Mouse (Mus musculus) left cerebral cortex, postnatal 10 days (tissue): ENCODE measurements around the gene Hist1h3d. TPM values are rescaled to one million over a fixed set of nuclear protein-coding genes. Genes with fewer than 3 reads are reported as not detected.
A peak's percentile ranks its signal among the peaks of the same experiment; 100 is the strongest.
"Not testable (repeated sequence)": the region's sequence is repeated elsewhere in the genome, so short reads cannot be mapped to it uniquely, and the experiment has no call there.

Experiments
- DNase-seq, 2 experiments: peaks; one replicate each; pipeline ENCODE4 v3.0.0; 2021 to 2022; ENCODE audit warnings: low spot score in 2 of 2, mixed read lengths in 1 of 2; ENCODE audit errors: extremely low spot score in 1 of 2
- intact Hi-C: fragments of 180-260 bp; cut with DNase I; formaldehyde crosslinking; loops from one replicate; pipeline ENCODE4 v1.15.1; 2025
- total RNA-seq, 2 experiments: library from RNA; stranded (reverse); gene quantifications; 2 replicates each; pipeline ENCODE4 v1.2.3; 2021

Gene Hist1h3d
- total RNA-seq, 2 experiments from 2014 or later = 8.4 to 9.1 TPM

- intact Hi-C loops, DNase-seq: not testable (repeated sequence)
Measured at GRCm38 (mm10) chr13:23539821-23540220, 35.7 kb upstream of the Hist1h3d start.

DNA sequence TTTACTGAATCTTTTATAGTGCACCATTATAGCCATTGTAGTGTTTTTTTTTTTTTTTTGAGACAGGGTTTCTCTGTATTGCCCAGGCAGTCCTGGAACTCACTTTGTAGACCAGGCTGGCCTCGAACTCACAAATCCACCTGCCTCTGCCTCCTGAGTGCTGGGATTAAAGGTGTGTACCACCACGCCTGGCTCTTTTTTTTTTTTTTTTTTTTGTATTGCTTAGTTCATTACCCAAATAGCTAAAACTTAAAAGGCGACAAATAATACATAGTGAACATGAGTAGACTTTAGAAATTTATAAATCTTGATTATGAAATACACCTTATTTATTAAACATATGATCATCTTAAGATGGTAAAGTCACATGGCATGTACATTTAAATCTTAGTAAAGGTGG, 34.1 kb upstream of the Hist1h3d start:
- intact Hi-C loops = no loop called here
- no peak for DNase-seq

DNA sequence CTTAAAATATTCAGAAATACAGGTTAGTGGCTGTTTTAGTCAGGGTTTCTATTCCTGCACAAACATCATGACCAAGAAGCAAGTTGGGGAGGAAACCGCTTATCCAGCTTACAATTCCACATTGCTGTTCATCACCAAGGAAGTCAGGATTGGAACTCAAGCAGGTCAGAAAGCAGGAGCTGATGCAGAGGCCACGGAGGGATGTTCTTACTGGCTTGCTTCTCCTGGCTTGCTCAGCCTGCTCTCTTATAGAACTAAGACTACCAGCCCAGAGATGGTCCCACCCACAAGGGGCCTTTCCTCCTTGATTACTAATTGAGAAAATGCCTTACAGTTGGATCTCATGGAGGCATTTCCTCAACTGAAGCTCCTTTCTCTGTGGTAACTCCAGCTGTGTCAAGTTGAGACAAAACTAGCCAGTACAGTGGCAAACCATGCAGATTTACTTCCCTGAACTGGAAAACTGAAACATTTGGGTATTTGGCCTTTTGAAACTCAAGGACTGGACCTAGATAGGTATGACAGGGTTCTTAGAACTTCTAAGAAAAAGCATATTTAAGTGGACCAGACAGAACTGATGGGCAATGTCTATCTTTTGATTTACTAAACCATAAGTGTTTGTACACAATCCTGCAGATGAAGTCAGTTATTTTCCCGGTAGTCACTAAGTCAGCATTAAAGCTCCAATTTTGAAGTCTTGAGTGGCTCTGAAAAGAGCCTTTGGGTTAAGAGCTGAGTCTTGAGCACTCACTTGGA, 33.2 kb upstream of the Hist1h3d start:
- DNase-seq, intact Hi-C loops: not testable (repeated sequence)

DNA sequence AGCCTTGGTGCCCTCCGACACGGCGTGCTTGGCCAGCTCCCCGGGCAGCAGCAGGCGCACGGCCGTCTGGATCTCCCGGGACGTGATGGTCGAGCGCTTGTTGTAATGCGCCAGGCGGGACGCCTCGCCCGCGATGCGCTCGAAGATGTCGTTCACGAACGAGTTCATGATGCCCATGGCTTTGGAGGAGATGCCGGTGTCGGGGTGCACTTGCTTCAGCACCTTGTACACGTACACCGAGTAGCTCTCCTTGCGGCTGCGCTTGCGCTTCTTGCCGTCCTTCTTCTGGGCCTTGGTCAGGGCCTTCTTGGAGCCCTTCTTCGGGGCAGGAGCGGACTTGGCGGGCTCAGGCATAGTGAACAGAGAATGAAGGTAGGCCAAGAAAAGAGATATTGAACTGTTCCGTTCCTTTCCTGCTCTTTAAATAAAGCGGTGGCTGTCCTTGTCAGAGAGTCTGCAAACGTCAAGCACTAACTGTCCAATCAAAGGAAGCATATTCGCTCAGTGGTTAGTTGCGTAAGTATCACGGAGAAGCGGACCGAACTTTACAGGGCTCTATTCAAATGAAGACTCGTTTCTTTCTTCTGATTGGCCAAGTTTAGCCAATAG, 32.5 kb upstream of the Hist1h3d start, which contains the start of gene Hist1h2bh:
Gene Hist1h2bh, minus strand, starts transcription at position 394 of the 609 bp plus-strand sequence.
- intact Hi-C loops = not testable (repeated sequence)
- DNase-seq = peak; percentile 17 to 87

DNA sequence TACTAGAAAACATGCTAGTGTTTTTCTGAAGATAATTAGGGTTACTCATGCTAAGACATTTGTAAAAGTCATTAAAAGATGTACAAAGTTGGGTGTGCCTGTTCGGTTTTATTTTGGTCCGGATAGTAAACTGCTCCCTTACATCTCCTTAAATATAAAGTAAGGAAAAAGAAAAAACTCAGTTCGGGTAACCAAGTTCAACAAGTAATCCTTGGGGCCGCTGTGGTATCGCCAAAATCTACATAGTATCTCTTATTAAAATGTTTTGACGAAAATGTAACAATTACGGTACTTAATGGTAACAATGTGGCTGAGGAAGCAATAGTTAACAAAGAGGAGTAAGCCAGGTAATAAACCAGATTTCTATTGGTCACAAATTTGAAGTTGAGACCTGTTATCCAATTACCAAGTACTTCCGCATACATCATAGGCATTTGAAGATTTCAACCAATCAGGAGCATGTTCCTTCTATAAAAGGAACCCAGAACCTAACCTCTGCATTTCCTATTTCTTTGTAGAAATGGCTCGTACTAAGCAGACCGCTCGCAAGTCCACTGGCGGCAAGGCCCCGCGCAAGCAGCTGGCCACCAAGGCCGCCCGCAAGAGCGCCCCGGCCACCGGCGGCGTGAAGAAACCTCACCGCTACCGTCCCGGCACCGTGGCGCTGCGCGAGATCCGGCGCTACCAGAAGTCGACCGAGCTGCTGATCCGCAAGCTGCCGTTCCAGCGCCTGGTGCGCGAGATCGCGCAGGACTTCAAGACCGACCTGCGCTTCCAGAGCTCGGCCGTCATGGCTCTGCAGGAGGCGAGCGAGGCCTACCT, 31.4 kb upstream of the Hist1h3d start, which contains the start of gene Hist1h3f:
Gene Hist1h3f, plus strand, starts transcription at position 88 of the 822 bp plus-strand sequence.
- intact Hi-C loops = no loop called here
- peak; percentile 54 to 92 for DNase-seq

GRCm38 (mm10) chr13:23544787-23545120, 30.8 kb upstream of the Hist1h3d start:
- not testable (repeated sequence) for DNase-seq

GRCm38 (mm10) chr13:23546694-23547093, 28.9 kb upstream of the Hist1h3d start:
- intact Hi-C loops = no loop called here
- DNase-seq = no peak

More at GRCm38 (mm10) chr13:23544787-23545120, 30.8 kb upstream of the Hist1h3d start:
- intact Hi-C loops = not testable (repeated sequence)

DNA sequence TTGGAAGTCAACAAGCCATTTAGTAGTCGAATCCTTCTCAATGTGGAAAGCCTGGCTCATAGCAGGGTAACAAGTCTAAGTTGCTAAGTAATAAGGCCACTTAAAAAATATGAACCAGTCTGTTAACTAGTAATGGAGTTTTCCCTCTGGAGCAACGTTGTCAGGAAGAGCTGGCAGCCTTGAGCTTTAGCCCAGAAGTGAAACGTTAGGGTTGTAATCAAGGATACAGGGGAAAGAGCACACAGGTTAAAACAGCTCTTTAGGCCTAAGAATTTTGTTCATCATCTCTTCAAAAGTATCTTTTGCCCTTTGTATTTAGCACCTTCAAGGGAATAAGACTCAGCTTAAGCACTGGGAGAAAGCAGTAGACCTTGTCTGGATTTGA, 24.8 kb upstream of the Hist1h3d start:
- DNase-seq = no peak

DNA sequence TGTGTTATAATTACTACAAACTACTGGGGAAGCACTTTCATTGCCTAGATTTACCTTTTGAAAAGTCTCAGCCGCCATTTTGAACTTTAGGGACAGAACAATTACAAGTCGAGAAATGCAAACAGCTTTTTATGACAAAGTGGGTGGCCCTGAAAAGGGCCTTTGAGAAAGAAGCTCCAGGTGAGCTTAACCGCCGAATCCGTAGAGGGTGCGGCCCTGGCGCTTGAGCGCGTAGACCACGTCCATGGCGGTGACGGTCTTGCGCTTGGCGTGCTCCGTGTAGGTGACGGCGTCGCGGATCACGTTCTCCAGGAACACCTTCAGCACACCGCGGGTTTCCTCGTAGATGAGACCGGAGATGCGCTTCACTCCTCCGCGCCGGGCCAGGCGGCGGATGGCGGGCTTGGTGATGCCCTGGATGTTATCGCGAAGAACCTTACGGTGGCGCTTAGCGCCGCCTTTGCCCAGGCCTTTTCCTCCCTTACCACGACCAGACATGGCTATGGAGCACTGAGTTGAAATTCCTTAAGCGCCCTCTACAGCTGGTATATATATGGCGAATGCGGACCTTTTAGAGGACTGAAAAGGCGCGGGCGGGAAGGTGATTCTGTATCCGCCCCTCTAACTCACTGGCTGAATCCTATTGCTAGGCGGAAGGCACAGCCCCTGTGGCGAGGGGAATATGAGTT, 24.3 kb upstream of the Hist1h3d start, which contains the start of gene Hist1h4f:
Gene Hist1h4f, minus strand, starts transcription at position 503 of the 689 bp plus-strand sequence.
- DNase-seq = peak; percentile 90
- intact Hi-C loops = loop anchor here (10.0 kb wide), 1 partner anchor 204 kb away; the partner anchor contains the start of genes Hist1h2ab, Hist1h3b and Hist1h4b

More for the DNA sequence above, 24.8 kb upstream of the Hist1h3d start:
- intact Hi-C loops = loop anchor here (10.0 kb wide), 1 partner anchor 204 kb away; the partner anchor contains the start of genes Hist1h2ab, Hist1h3b and Hist1h4b

DNA sequence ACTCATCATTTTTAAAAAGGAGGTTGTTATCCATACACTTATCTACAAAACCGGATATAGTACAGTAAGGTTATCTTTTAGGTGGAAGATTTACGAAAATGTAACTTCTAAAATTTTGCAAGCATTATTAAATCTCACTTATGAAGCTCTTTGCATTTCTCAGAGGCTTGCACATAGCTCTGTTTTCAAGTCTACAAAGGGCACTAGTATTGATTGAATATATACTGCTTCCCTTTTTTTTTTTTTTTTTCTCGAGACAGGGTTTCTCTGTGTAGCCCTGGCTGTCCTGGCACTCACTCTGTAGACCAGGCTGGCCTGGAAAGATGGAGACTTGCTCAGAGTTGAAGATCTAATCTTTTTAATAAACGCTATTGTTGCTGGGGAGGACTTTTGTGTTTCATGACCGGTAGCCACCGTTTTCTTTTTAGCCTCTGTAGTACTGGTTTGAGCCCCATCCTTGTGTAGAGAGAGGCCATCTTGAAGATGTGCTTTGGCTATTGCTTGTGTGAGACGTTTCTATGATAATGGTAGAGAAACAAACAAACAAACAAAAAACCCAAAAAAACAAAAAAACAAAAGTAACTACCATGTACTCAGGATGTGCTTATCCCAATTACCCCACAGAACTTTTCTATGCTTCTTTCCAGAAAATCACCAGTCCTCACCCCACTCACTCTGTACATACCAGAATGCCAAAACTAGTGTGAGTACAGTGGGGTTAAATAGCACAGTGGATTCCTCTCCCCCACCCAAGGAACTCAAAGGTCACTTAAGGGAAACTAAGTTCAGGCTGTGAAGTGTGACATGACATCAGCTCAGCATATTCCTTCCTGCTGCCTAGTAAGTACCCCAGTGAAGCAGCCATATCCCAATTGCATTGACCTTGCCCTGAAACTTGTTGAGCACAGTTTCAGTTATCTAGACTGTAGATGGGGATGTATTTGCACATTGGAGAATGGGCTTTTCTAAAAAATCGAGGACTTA, 23.3 kb upstream of the Hist1h3d start:
- DNase-seq = no peak
- intact Hi-C loops = loop anchor here (10.0 kb wide), 1 partner anchor 203 kb away; the partner anchor contains the start of genes Hist1h2ab, Hist1h3b and Hist1h4b

- DNase-seq = no peak
- intact Hi-C loops = loop anchor here (10.0 kb wide), 1 partner anchor 202 kb away; the partner anchor contains the start of genes Hist1h2ab, Hist1h3b and Hist1h4b
Measured at GRCm38 (mm10) chr13:23552962-23553361, 22.6 kb upstream of the Hist1h3d start, which contains the start of gene Hist1h1d. Gene Hist1h1d, plus strand, starts transcription at chr13:23553262.

- DNase-seq = no peak
- intact Hi-C loops = loop anchor here (10.0 kb wide), 1 partner anchor 200 kb away; the partner anchor contains the start of genes Hist1h2ab, Hist1h3b and Hist1h4b
Measured at GRCm38 (mm10) chr13:23554393-23554792, 21.2 kb upstream of the Hist1h3d start.

- intact Hi-C loops = loop anchor here (10.0 kb wide), 1 partner anchor 200 kb away; the partner anchor contains the start of genes Hist1h2ab, Hist1h3b and Hist1h4b
- DNase-seq = peak; percentile 77 to 80
Measured at GRCm38 (mm10) chr13:23554925-23555838, 20.4 kb upstream of the Hist1h3d start.

- DNase-seq = peak; percentile 61 to 90
- intact Hi-C loops = loop anchor here (10.0 kb wide), 1 partner anchor 199 kb away; the partner anchor contains the start of genes Hist1h2ab, Hist1h3b and Hist1h4b
Measured at GRCm38 (mm10) chr13:23555839-23556416, 19.6 kb upstream of the Hist1h3d start.

GRCm38 (mm10) chr13:23556906-23557305, 18.7 kb upstream of the Hist1h3d start:
- intact Hi-C loops = loop anchor here (10.0 kb wide), 1 partner anchor 198 kb away; the partner anchor contains the start of genes Hist1h2ab, Hist1h3b and Hist1h4b

More at GRCm38 (mm10) chr13:23556906-23557305, 18.7 kb upstream of the Hist1h3d start:
- no peak for DNase-seq
